Mouse (Mus musculus): ENCODE results near the gene Patl1. TPM values are rescaled to one million over a fixed set of nuclear protein-coding genes. Genes with fewer than 3 reads are reported as not detected.
"Not testable (repeated sequence)": the region's sequence is repeated elsewhere in the genome, so short reads cannot be mapped to it uniquely, and the experiment has no call there.

Patl1 gene
- polyA plus RNA-seq, 1 experiment from 2014 or later, result 12.5 TPM

- peak; percentile 100 for DNase-seq (ENCODE audit: low spot score)
Observed at GRCm38 (mm10) chr19:11965023-11965942, 53.1 kb downstream of the Patl1 start, which contains the start of gene Osbp. Gene Osbp, plus strand, starts transcription at chr19:11965941.

DNA sequence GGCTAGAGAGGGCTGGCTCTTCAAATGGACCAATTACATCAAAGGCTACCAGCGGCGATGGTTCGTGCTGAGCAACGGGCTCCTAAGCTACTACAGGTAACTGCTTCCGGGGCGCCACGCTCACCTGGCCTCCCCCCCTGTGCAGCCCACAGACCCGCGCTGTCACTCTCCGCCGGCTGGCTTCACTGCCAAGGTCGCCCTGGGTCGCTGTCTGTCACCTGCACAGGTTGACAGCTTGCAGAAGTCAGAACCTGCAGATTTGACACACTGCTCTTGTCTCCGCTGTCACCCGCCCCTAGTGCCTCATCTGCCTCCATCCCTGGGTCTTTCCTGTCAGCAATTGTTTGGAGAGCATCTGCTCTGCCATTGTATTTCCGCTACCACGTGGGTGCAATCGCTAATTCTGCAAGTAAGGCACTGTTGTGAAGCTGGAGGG lies 54.0 kb downstream of the Patl1 start:
- DNase-seq (ENCODE audit: low spot score), result peak; percentile 53

- no peak for DNase-seq (ENCODE audit: low spot score)
Observed at GRCm38 (mm10) chr19:11969155-11970050, 57.2 kb downstream of the Patl1 start.

- no peak for DNase-seq (ENCODE audit: low spot score)
Observed at GRCm38 (mm10) chr19:11973511-11974222, 61.5 kb downstream of the Patl1 start.

GRCm38 (mm10) chr19:11974223-11974540 lies 62.0 kb downstream of the Patl1 start:
- no peak for DNase-seq (ENCODE audit: low spot score)

DNA sequence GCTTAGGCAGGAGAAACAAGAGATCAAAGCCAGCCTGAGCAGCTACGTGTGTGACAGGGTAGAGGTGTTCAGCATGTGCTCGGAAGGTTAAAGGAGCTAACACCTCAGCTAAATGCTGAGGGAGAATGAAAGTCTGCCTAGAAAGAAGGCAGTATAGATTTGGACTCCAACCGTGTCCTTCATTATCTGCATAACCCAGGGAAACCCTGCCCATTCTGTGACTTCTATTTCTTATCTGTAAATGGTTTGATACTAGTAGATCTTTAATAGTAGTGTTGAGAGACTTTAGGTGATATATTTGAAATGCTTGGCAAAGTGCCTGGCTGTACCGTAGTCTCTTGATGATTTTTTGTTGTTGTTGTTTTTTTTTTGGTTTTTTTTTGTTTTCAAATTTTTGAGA lies 63.5 kb downstream of the Patl1 start:
- no peak for DNase-seq (ENCODE audit: low spot score)

DNA sequence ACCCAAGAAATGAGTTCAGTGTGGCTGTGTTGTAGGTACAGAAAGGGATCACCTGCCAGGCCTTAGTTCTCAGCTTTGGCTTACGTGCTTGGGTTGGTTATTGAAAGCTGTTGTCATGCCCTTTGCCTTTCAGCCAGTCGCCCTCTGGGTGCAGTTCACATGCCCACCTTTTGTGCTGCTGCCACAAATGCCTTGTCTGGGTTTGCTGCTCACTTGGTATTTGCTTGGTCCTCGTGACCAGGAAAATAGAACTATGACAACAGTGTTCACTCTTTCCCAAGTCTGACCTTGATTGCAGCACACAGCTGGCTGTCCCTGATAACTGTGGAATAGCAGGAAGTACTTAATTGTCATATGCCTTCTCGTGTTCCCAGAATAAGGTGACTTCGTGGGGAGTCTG lies 65.2 kb downstream of the Patl1 start:
- no peak for DNase-seq (ENCODE audit: low spot score)

- no peak for DNase-seq (ENCODE audit: low spot score)
Observed at GRCm38 (mm10) chr19:11980471-11980870, 68.3 kb downstream of the Patl1 start.

GRCm38 (mm10) chr19:11984614-11985013 lies 72.4 kb downstream of the Patl1 start:
- not testable (repeated sequence) for DNase-seq (ENCODE audit: low spot score)

DNA sequence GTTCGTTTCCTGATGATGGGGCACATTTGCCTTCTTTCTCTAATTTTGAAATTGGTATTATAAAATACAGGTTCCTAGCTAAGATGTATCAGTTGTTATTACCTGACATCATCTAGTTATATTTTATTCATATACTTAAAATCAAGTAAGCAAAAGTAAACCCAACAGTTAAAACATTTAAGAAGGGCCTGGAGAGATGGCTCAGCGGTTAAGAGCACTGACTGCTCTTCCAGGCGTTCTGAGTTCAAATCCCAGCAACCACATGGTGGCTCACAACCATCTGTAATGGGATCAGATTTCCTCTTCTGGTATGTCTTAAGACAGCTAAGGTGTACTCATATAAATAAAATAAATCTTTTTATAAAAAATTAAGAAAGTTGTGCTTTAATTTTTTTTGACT lies 75.6 kb downstream of the Patl1 start:
- no peak for DNase-seq (ENCODE audit: low spot score)

- no peak for DNase-seq (ENCODE audit: low spot score)
Observed at GRCm38 (mm10) chr19:11989334-11989733, 77.1 kb downstream of the Patl1 start.

DNA sequence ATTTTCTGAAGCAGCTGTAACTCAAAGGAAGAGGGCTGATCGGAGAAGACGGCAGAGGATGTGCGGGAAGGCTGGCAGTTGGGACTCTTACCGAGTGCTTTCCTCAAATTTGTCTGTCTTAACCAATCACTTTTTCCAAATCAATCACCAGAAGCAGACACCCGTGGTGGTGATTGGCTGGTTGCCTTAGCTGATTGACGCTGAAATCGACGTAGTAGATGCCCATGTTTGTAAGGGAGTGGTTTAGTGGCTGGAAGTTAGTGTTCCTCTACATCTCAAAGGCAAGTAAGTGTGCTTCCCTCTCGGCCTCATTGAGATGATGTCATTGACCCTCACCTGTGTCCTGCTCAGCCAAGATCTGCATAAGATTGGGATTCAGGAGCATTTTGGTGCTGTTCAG lies 79.8 kb downstream of the Patl1 start:
- DNase-seq (ENCODE audit: low spot score), result no peak

GRCm38 (mm10) chr19:11992441-11993029 lies 80.3 kb downstream of the Patl1 start:
- DNase-seq (ENCODE audit: low spot score), result no peak

Small RNA genes within 50 kb of the gene (microRNA-seq; reads per million reads assigned to microRNA genes)
- gene Mir6994 (ENCODE audit: borderline number of aligned reads), result 11.2 reads per million, percentile 19 among the genes with 10 or more reads in this experiment

Other genes with a start within 250 kb of the Patl1 start
- 0.24 and 0.56 TPM in 2 replicates for gene Oosp1, start 221.2 kb upstream of the Patl1 start, polyA plus RNA-seq (2015; fragmentation: Nextera tagmentation; extraction: Ambion mirVana)
- not detected in 2 replicates for gene Oosp3, start 215.3 kb upstream of the Patl1 start, polyA plus RNA-seq (2015; fragmentation: Nextera tagmentation; extraction: Ambion mirVana)
- 0.18 TPM in 1 of 2 replicates, not detected in the other for gene Gif, start 164.8 kb upstream of the Patl1 start, polyA plus RNA-seq (2015; fragmentation: Nextera tagmentation; extraction: Ambion mirVana)
- 52.1 and 54.3 TPM in 2 replicates for gene Mrpl16, start 142.0 kb upstream of the Patl1 start, polyA plus RNA-seq (2015; fragmentation: Nextera tagmentation; extraction: Ambion mirVana)
- gene Stx3, start 93.0 kb upstream of the Patl1 start, polyA plus RNA-seq (2015; fragmentation: Nextera tagmentation; extraction: Ambion mirVana), result 4.4 and 4.8 TPM in 2 replicates
- gene Olfr1417, start 73.2 kb upstream of the Patl1 start, polyA plus RNA-seq (2015; fragmentation: Nextera tagmentation; extraction: Ambion mirVana), result not detected in 2 replicates
- not detected in 2 replicates for gene Olfr1418, start 51.3 kb upstream of the Patl1 start, polyA plus RNA-seq (2015; fragmentation: Nextera tagmentation; extraction: Ambion mirVana)
- gene Olfr1419, start 37.3 kb upstream of the Patl1 start, polyA plus RNA-seq (2015; fragmentation: Nextera tagmentation; extraction: Ambion mirVana), result not detected in 2 replicates
- gene Olfr1420, start 25.8 kb upstream of the Patl1 start, polyA plus RNA-seq (2015; fragmentation: Nextera tagmentation; extraction: Ambion mirVana), result not detected in 2 replicates
- gene Osbp, start 53.5 kb downstream of the Patl1 start, polyA plus RNA-seq (2015; fragmentation: Nextera tagmentation; extraction: Ambion mirVana), result 5.4 and 6.5 TPM in 2 replicates
- gene Olfr1423, start 128.9 kb downstream of the Patl1 start, polyA plus RNA-seq (2015; fragmentation: Nextera tagmentation; extraction: Ambion mirVana), result not detected in 2 replicates
- gene Olfr1424, start 150.3 kb downstream of the Patl1 start, polyA plus RNA-seq (2015; fragmentation: Nextera tagmentation; extraction: Ambion mirVana), result not detected in 2 replicates
- not detected in 2 replicates for gene Olfr1425, start 165.3 kb downstream of the Patl1 start, polyA plus RNA-seq (2015; fragmentation: Nextera tagmentation; extraction: Ambion mirVana)
- not detected in 2 replicates for gene Olfr1426, start 179.6 kb downstream of the Patl1 start, polyA plus RNA-seq (2015; fragmentation: Nextera tagmentation; extraction: Ambion mirVana)
- gene Olfr1427, start 190.9 kb downstream of the Patl1 start, polyA plus RNA-seq (2015; fragmentation: Nextera tagmentation; extraction: Ambion mirVana), result not detected in 2 replicates
- not detected in 2 replicates for gene Olfr1428, start 203.5 kb downstream of the Patl1 start, polyA plus RNA-seq (2015; fragmentation: Nextera tagmentation; extraction: Ambion mirVana)
- gene Olfr76, start 210.8 kb downstream of the Patl1 start, polyA plus RNA-seq (2015; fragmentation: Nextera tagmentation; extraction: Ambion mirVana), result not detected in 2 replicates